Mouse (Mus musculus): Measurements from ENCODE around the gene Ifitm10. TPM values are rescaled to one million over a fixed set of nuclear protein-coding genes. Genes with fewer than 3 reads are reported as not detected.
A peak's percentile ranks its signal among the peaks of the same experiment; 100 is the strongest.
"Not testable (repeated sequence)": the region's sequence is repeated elsewhere in the genome, so short reads cannot be mapped to it uniquely, and the experiment has no call there.

Gene Ifitm10
- polyA plus RNA-seq, 1 experiment from 2014 or later, result 7.5 TPM

DNA sequence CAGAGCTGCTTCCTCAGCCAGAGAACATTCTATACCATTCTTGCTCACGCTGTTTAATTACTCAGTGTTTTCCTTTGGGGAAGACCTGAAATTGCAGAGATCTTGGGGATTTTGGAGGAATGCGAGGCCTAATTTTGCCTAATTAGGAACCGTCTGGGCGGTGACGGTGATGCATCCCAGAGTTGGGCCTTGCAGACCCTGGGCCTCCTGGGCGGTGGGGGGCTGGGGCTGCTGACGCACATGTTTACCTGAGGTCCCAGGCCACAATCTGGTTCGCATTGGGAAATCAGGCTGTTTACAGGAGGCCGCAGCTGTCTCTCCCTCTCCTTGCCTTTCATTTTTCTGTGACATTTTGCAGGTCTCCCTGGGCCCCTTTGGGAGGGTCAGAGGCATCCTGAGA lies 40.8 kb downstream of the Ifitm10 start:
- Histone ChIP-seq H3K4me1 (ENCODE audit: control insufficient read depth in 2 of 2, insufficient read depth in 2 of 2, low read length in 2 of 2) (peaks cover 30 to 35% of the 10 kb centered on the region in 2 experiments), H3K27ac (replicated peaks in 1 of 2; ENCODE audit: control insufficient read depth in 1 of 2, insufficient read depth in 1 of 2, low read depth in 2 of 2, low read length in 2 of 2) (peak overlapping the region in 1 of 2 experiments; percentile 35; a peak in 2 of 4 replicates)
- H3K4me2 ChIP-seq (ENCODE audit: low read length); H3K27me3 ChIP-seq (ENCODE audit: control insufficient read depth, insufficient read depth, low read length); H3K36me3 ChIP-seq (ENCODE audit: control insufficient read depth, insufficient read depth, low read length); ATAC-seq (ENCODE audit: insufficient number of reproducible peaks, insufficient read depth, low FRiP score, low read depth); H3K9ac ChIP-seq (ENCODE audit: low read length); H3K9me3 ChIP-seq (ENCODE audit: control insufficient read depth, low read length); H3K4me3 ChIP-seq (ENCODE audit: control insufficient read depth in 1 of 2, insufficient read depth in 1 of 2, low read depth in 1 of 2, low read length in 2 of 2): not testable (repeated sequence)
- 73% methylated on average over 2 of the region's 9 CpGs for WGBS

DNA sequence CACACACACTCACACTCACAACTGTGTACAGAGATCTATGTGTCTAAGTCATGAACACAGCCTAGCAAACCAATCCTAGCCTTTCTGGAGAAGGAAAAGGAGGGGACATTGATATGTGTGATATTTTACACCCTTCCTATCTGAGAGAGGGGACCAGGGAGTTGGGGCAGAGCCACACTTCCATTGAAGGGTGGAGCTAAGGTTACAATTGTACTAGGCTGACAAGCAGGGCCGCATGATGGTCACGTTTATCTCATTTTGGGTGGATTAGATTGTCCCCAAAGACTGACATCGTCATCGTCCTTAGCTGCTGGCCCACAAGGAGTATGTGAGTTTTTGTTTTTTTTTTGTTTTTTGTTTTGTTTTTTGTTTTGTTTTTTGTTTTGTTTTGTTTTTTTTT lies 42.3 kb downstream of the Ifitm10 start:
- peaks cover 42 to 43% of the 10 kb centered on the region in 2 experiments for H3K4me1 ChIP-seq (ENCODE audit: control insufficient read depth in 2 of 2, insufficient read depth in 2 of 2, low read length in 2 of 2)
- no peak overlapping the region for H3K9ac ChIP-seq (ENCODE audit: low read length)
- no peak overlapping the region for H3K4me3 ChIP-seq (ENCODE audit: control insufficient read depth in 1 of 2, insufficient read depth in 1 of 2, low read depth in 1 of 2, low read length in 2 of 2)
- H3K4me2 ChIP-seq (ENCODE audit: low read length), result no peak overlapping the region
- WGBS, result 61% methylated on average over 4 of the region's 4 CpGs
- H3K9me3 ChIP-seq (ENCODE audit: control insufficient read depth, low read length), result no peaks in the 10 kb centered on the region
- no peaks in the 10 kb centered on the region for H3K36me3 ChIP-seq (ENCODE audit: control insufficient read depth, insufficient read depth, low read length)
- no peak for ATAC-seq (ENCODE audit: insufficient number of reproducible peaks, insufficient read depth, low FRiP score, low read depth)
- no peaks in the 10 kb centered on the region for H3K27me3 ChIP-seq (ENCODE audit: control insufficient read depth, insufficient read depth, low read length)
- peak overlapping the region; percentile 90 to 94 for H3K27ac ChIP-seq (replicated peaks in 1 of 2; ENCODE audit: control insufficient read depth in 1 of 2, insufficient read depth in 1 of 2, low read depth in 2 of 2, low read length in 2 of 2)

DNA sequence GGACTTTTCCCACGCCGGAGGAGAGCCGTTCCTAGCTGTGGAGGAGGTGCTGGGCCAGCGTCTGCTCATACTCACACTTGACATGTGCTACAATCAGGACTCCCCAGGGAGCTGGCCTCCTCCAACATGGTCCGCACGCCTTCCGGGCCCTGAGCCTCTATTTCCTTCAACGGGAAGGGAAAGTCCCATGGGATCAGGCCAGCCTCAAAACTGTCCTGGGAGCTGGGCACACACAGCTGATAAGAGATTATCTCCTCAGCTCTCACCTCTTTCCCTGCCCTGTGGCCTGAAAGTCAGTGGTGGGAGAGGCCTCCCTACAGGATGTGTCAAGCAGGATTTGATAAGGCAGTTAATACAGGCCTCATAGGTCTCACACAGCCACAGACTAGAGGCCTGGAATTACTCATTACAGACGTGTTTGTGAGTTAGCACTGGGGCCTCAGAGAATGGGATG lies 43.3 kb downstream of the Ifitm10 start:
- Histone ChIP-seq H3K4me1 (ENCODE audit: control insufficient read depth in 2 of 2, insufficient read depth in 2 of 2, low read length in 2 of 2) (peaks cover 42 to 43% of the 10 kb centered on the region in 2 experiments), H3K4me2 (ENCODE audit: low read length) (no peak overlapping the region), H3K36me3 (ENCODE audit: control insufficient read depth, insufficient read depth, low read length) (no peaks in the 10 kb centered on the region), H3K27me3 (ENCODE audit: control insufficient read depth, insufficient read depth, low read length) (no peaks in the 10 kb centered on the region), H3K27ac (replicated peaks in 1 of 2; ENCODE audit: control insufficient read depth in 1 of 2, insufficient read depth in 1 of 2, low read depth in 2 of 2, low read length in 2 of 2) (peak overlapping the region; percentile 90 to 94), H3K9me3 (ENCODE audit: control insufficient read depth, low read length) (no peaks in the 10 kb centered on the region), H3K4me3 (ENCODE audit: control insufficient read depth in 1 of 2, insufficient read depth in 1 of 2, low read depth in 1 of 2, low read length in 2 of 2) (no peak overlapping the region), H3K9ac (ENCODE audit: low read length) (peak overlapping the region; percentile 30; the same call in 1 of the 2 replicates)
- 3% methylated on average over 9 of the region's 9 CpGs for WGBS
- peak; percentile 90 for ATAC-seq (ENCODE audit: insufficient number of reproducible peaks, insufficient read depth, low FRiP score, low read depth)

DNA sequence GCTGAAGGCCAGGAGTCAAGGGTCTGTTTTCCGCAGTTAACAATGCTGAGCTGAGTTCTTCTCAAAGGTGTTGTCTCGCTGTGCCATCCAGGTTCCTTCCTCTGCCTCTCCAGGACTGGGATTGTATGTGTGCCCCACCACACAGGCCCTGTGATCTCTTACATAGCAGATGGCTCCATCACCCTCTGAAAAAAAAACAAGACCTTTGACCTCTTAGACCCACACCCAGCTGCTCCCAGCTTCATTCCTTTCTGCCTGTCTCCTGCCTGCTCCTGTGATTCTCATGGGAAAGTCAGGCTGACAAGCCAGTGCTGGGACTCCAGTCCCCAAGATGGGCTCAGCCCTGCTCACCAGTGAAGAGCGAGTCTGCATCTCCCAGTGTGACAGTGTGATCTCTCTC lies 45.0 kb downstream of the Ifitm10 start:
- no peaks in the 10 kb centered on the region for H3K9me3 ChIP-seq (ENCODE audit: control insufficient read depth, low read length)
- no peaks in the 10 kb centered on the region for H3K36me3 ChIP-seq (ENCODE audit: control insufficient read depth, insufficient read depth, low read length)
- no peak overlapping the region for H3K9ac ChIP-seq (ENCODE audit: low read length)
- WGBS, result 72% methylated on average over 3 of the region's 3 CpGs
- H3K27me3 ChIP-seq (ENCODE audit: control insufficient read depth, insufficient read depth, low read length), result no peaks in the 10 kb centered on the region
- peak overlapping the region; percentile 11 to 94; a peak in 3 of 4 replicates for H3K27ac ChIP-seq (replicated peaks in 1 of 2; ENCODE audit: control insufficient read depth in 1 of 2, insufficient read depth in 1 of 2, low read depth in 2 of 2, low read length in 2 of 2)
- H3K4me1 ChIP-seq (ENCODE audit: control insufficient read depth in 2 of 2, insufficient read depth in 2 of 2, low read length in 2 of 2), result peaks cover 38 to 39% of the 10 kb centered on the region in 2 experiments
- H3K4me3 ChIP-seq (ENCODE audit: control insufficient read depth in 1 of 2, insufficient read depth in 1 of 2, low read depth in 1 of 2, low read length in 2 of 2), result no peak overlapping the region
- ATAC-seq (ENCODE audit: insufficient number of reproducible peaks, insufficient read depth, low FRiP score, low read depth), result no peak
- no peak overlapping the region for H3K4me2 ChIP-seq (ENCODE audit: low read length)

DNA sequence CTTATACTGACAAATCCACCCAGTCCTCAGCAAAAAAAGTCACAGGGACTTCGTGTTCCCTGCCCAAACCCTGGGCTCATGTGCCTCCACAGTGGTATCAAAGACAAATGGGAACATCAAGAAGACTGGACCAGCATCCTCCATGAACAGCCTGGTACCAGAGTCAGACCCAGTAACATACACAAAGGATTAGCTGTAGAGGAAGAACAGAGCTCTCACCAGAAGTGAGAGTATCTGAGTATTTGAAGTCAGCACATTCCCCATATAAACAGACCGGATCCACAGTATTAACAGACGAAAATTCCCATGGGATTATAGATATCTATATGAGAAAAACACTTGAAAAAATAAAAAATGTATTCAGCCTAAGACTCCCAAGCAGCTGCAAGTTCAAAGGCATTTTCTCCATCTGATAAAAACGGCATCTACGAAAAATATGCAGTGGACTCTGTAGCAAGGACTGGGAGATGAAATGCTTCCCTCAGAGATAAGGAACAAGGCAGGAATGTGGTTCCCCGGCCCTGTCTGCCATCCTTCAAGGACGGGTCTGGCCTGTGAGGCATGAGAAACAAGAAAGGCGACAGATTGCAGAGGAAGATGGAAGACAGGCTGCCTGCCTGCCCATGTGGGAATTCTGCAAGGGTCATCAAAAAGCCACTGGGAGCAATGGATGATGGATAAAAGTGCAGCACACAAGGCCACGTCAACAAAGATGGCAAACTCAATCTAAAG lies 46.7 kb downstream of the Ifitm10 start:
- H3K4me2 ChIP-seq (ENCODE audit: low read length), result no peak overlapping the region
- H3K36me3 ChIP-seq (ENCODE audit: control insufficient read depth, insufficient read depth, low read length), result no peaks in the 10 kb centered on the region
- ATAC-seq (ENCODE audit: insufficient number of reproducible peaks, insufficient read depth, low FRiP score, low read depth), result no peak
- 25% methylated on average over 9 of the region's 9 CpGs for WGBS
- H3K9me3 ChIP-seq (ENCODE audit: control insufficient read depth, low read length), result no peaks in the 10 kb centered on the region
- H3K27me3 ChIP-seq (ENCODE audit: control insufficient read depth, insufficient read depth, low read length), result no peaks in the 10 kb centered on the region
- H3K9ac ChIP-seq (ENCODE audit: low read length), result no peak overlapping the region
- H3K4me1 ChIP-seq (ENCODE audit: control insufficient read depth in 2 of 2, insufficient read depth in 2 of 2, low read length in 2 of 2), result peaks cover 35 to 39% of the 10 kb centered on the region in 2 experiments
- H3K4me3 ChIP-seq (ENCODE audit: control insufficient read depth in 1 of 2, insufficient read depth in 1 of 2, low read depth in 1 of 2, low read length in 2 of 2), result no peak overlapping the region
- peak overlapping the region; percentile 46 to 94 for H3K27ac ChIP-seq (replicated peaks in 1 of 2; ENCODE audit: control insufficient read depth in 1 of 2, insufficient read depth in 1 of 2, low read depth in 2 of 2, low read length in 2 of 2)

DNA sequence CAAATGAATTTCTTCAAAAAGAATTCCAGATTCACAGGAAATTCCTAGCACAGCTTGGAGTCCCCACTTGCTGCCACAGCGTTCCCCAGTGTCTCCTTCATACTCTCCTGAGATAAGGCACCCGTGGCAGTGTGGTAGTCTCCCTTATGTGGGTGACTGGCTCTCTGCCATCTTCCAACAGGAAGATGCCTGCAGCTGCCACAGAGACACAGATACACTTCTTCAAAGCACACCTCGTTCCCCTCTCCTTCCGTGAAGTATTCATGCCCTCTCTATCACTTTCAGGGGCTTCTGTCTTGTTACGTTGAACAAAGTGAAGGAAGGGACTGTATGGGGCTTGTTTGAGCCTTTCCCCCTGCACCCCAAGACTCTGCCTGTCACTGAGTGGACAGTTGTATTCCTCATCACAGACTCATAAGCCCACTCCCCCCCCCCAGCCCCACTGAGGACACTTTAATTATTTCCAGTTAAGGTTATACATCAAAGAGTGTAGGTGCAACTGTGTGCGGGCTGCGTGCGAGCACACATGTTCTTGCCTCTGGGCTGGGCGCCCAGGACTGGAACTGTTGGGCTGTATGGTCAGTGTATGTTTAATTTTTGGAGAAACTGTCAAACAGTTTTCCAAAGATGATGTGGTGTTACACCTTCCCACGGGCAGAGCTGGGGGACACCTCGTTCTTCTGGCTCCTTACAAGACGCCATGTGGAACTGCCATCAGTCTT lies 50.0 kb downstream of the Ifitm10 start:
- no peak overlapping the region for H3K4me3 ChIP-seq (ENCODE audit: control insufficient read depth in 1 of 2, insufficient read depth in 1 of 2, low read depth in 1 of 2, low read length in 2 of 2)
- peaks cover 15 to 27% of the 10 kb centered on the region in 2 experiments for H3K4me1 ChIP-seq (ENCODE audit: control insufficient read depth in 2 of 2, insufficient read depth in 2 of 2, low read length in 2 of 2)
- H3K9ac ChIP-seq (ENCODE audit: low read length), result no peak overlapping the region
- no peak overlapping the region for H3K27ac ChIP-seq (replicated peaks in 1 of 2; ENCODE audit: control insufficient read depth in 1 of 2, insufficient read depth in 1 of 2, low read depth in 2 of 2, low read length in 2 of 2)
- ATAC-seq (ENCODE audit: insufficient number of reproducible peaks, insufficient read depth, low FRiP score, low read depth), result no peak
- no peak overlapping the region for H3K4me2 ChIP-seq (ENCODE audit: low read length)
- WGBS, result 76% methylated on average over 12 of the region's 12 CpGs
- H3K9me3 ChIP-seq (ENCODE audit: control insufficient read depth, low read length), result no peaks in the 10 kb centered on the region
- no peaks in the 10 kb centered on the region for H3K27me3 ChIP-seq (ENCODE audit: control insufficient read depth, insufficient read depth, low read length)
- no peaks in the 10 kb centered on the region for H3K36me3 ChIP-seq (ENCODE audit: control insufficient read depth, insufficient read depth, low read length)

DNA sequence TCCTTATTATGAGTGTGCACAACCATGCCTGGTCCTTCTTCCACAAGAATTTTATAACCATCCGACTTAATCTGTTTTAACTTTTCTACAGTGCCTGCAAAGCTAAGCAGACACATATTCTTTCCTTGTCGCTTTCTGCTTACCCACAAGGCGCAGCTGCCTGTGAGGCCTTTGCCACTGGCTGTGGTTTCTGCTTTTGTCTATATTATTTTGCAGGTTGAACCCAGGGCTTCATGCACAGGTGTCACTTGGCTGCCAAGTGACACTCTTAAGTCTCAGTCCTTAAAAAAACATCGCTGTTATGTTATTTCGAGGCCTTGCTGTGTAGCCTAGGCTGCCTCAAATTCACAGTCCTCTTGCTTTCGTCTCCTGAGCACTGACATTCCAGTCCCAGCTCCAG lies 50.9 kb downstream of the Ifitm10 start:
- Histone ChIP-seq H3K36me3 (ENCODE audit: control insufficient read depth, insufficient read depth, low read length) (no peaks in the 10 kb centered on the region), H3K4me2 (ENCODE audit: low read length) (no peak overlapping the region), H3K27me3 (ENCODE audit: control insufficient read depth, insufficient read depth, low read length) (no peaks in the 10 kb centered on the region), H3K9ac (ENCODE audit: low read length) (no peak overlapping the region), H3K9me3 (ENCODE audit: control insufficient read depth, low read length) (no peaks in the 10 kb centered on the region), H3K4me1 (ENCODE audit: control insufficient read depth in 2 of 2, insufficient read depth in 2 of 2, low read length in 2 of 2) (peaks cover 16 to 31% of the 10 kb centered on the region in 2 experiments), H3K4me3 (ENCODE audit: control insufficient read depth in 1 of 2, insufficient read depth in 1 of 2, low read depth in 1 of 2, low read length in 2 of 2) (no peak overlapping the region), H3K27ac (replicated peaks in 1 of 2; ENCODE audit: control insufficient read depth in 1 of 2, insufficient read depth in 1 of 2, low read depth in 2 of 2, low read length in 2 of 2) (no peak overlapping the region)
- 83% methylated on average over 6 of the region's 6 CpGs for WGBS
- no peak for ATAC-seq (ENCODE audit: insufficient number of reproducible peaks, insufficient read depth, low FRiP score, low read depth)

Data from heart, embryonic 14.5 days (tissue).